Mouse (Mus musculus) heart, embryonic 14.5 days (tissue): Measurements from ENCODE around the gene Mrpl1. TPM values are rescaled to one million over a fixed set of nuclear protein-coding genes. Genes with fewer than 3 reads are reported as not detected.
A peak's percentile ranks its signal among the peaks of the same experiment; 100 is the strongest.

ENCODE experiments used
- ATAC-seq: fragments of 200-750 bp; cut with Nextera tagmentation; 2 replicates; pipeline ENCODE4 v1.8.0; 2017; ENCODE audit warnings: low read depth, moderate TSS enrichment; ENCODE audit not compliant: insufficient number of reproducible peaks, insufficient read depth, low FRiP score
- H3K27ac ChIP-seq, 2 experiments: fragments of 200-500 bp in 1 of 2; fragments of 300-500 bp in 1 of 2; sonication (generic) in 1 of 2; replicated peaks in 1 of 2; 2 replicates each; pipeline ENCODE4 v1.5.1; 2012 to 2014; ENCODE audit warnings: low read depth in 2 of 2, low read length in 2 of 2, control low read depth in 1 of 2, mild to moderate bottlenecking in 1 of 2, mixed read lengths in 1 of 2; ENCODE audit not compliant: control insufficient read depth in 1 of 2, insufficient read depth in 1 of 2
- H3K27me3 ChIP-seq: fragments of 300-500 bp; sonication (generic); 2 replicates; pipeline ENCODE4 v1.6.1; 2014; ENCODE audit warnings: mild to moderate bottlenecking, low read length, control low read depth; ENCODE audit not compliant: control insufficient read depth, insufficient read depth
- H3K36me3 ChIP-seq: fragments of 300-500 bp; sonication (generic); 2 replicates; pipeline ENCODE4 v1.6.1; 2014; ENCODE audit warnings: mild to moderate bottlenecking, control low read depth, low read length, mixed read lengths; ENCODE audit not compliant: control insufficient read depth, insufficient read depth
- H3K4me1 ChIP-seq, 2 experiments: fragments of 200-500 bp in 1 of 2; fragments of 300-500 bp in 1 of 2; sonication (generic) in 1 of 2; 2 replicates each; pipeline ENCODE4 v1.6.1; 2012 to 2014; ENCODE audit warnings: low read length in 2 of 2, control low read depth in 1 of 2, mixed read lengths in 1 of 2; ENCODE audit not compliant: control insufficient read depth in 2 of 2, insufficient read depth in 2 of 2
- H3K4me2 ChIP-seq: fragments of 300-500 bp; sonication (generic); 2 replicates; pipeline ENCODE4 v1.6.1; 2014; ENCODE audit warnings: mild to moderate bottlenecking, low read length
- H3K4me3 ChIP-seq, 2 experiments: fragments of 200-500 bp in 1 of 2; fragments of 300-500 bp in 1 of 2; sonication (generic) in 1 of 2; 2 replicates each; pipeline ENCODE4 v1.5.1; 2012 to 2014; ENCODE audit warnings: low read length in 2 of 2, mild to moderate bottlenecking in 2 of 2, control low read depth in 1 of 2, low read depth in 1 of 2, moderate library complexity in 1 of 2; ENCODE audit not compliant: control insufficient read depth in 1 of 2, insufficient read depth in 1 of 2
- H3K9ac ChIP-seq: fragments of 300-500 bp; sonication (generic); 2 replicates; pipeline ENCODE4 v1.6.1; 2014; ENCODE audit warnings: mild to moderate bottlenecking, low read length
- H3K9me3 ChIP-seq: fragments of 300-500 bp; sonication (generic); 2 replicates; pipeline ENCODE4 v1.6.1; 2016; ENCODE audit warnings: low read length, control low read depth; ENCODE audit not compliant: control insufficient read depth
- WGBS: fragments of 180-500 bp; shearing (Covaris S2); extraction: QIAGEN DNeasy Blood & Tissue Kit; methylation state at CpG from one replicate; pipeline ENCODE4 v1.1.7; 2014; 5-methylcytosine and 5-hydroxymethylcytosine counted together
- polyA plus RNA-seq: library from polyadenylated mRNA; unstranded; fragments of >200 nt; fragmentation: Nextera tagmentation; extraction: Ambion mirVana; gene quantifications from 2 replicates; pipeline ENCODE4 v1.2.1, GENCODE M21; 2014

The Mrpl1 gene
- polyA plus RNA-seq, 1 experiment from 2014 or later, result 22.6 TPM

DNA sequence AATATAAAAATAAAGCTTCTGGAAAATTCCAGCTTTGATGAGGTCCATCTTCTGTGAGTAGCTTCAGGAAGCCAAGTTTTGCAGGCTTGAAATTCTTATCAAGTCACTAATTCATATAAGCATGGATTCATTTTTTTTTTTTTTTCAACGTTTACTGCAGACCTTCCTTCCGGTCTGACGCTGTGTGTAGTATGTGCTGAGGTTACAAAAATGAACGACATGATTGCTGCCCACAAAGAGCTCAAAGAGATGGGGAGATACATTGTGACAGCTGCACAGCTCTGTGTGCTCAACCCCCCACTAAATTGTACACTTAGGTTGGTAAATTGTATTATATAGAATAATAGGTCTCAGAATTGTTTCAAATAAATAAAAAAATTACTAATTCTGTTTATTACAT lies 750 bp upstream of the Mrpl1 start:
- Histone ChIP-seq H3K4me2 (peak overlapping the region; percentile 84), H3K27ac (no peak overlapping the region)
- WGBS, result 68% methylated on average over 4 of the region's 4 CpGs

DNA sequence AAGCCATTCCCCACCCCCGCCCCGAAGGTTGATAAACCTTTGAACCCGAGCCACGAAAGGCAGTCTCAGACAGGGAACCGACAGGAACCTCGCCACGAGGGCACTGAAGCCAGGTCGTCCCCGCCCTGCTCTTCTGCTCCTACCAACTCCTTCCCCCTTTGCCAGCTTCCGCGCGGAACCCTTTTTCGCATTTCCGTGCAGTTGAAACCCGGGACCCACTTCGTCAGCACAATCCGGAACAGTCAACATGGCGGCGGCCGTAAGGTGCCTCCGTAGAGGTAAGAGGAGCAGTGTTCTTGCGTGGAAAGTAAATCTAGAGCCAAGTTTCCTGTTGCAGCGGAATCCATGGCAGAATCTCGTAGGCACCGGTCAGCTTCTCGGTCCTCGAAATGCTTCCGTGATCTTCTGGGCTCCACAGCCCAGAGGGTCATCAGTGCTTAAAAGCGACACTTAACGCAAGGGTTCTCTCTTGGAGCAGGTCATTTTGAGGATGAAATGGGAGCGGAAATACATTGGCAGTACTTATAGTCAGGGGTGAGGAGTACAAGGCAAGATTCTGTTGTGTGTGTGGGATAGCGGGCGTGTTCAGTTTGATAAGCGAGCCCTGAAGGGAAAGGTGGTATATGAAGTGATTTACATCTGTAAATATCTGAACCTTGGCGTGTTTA lies 757 bp downstream of the Mrpl1 start:
- H3K4me1 ChIP-seq, result peaks cover 3 to 22% of the 10 kb centered on the region in 2 experiments; a peak in 2 of 4 replicates
- WGBS, result under 1% methylated on average over 35 of the region's 35 CpGs
- H3K27me3 ChIP-seq, result no peaks in the 10 kb centered on the region
- ATAC-seq, result peak; percentile 96
- peaks cover 19% of the 10 kb centered on the region for H3K36me3 ChIP-seq
- H3K9me3 ChIP-seq, result no peaks in the 10 kb centered on the region
- H3K9ac ChIP-seq, result peak overlapping the region; percentile 89
- peak overlapping the region; percentile 84 for H3K4me2 ChIP-seq
- peak overlapping the region; percentile 67 to 84 for H3K4me3 ChIP-seq
- H3K27ac ChIP-seq, result peak overlapping the region; percentile 65 to 79

More for the DNA sequence above, 750 bp upstream of the Mrpl1 start:
- H3K36me3 ChIP-seq, result peaks cover 5% of the 10 kb centered on the region; the same call in 1 of the 2 replicates
- H3K4me3 ChIP-seq, result no peak overlapping the region
- H3K4me1 ChIP-seq, result peaks cover 3 to 22% of the 10 kb centered on the region in 2 experiments; a peak in 2 of 4 replicates
- no peak overlapping the region for H3K9ac ChIP-seq
- H3K27me3 ChIP-seq, result no peaks in the 10 kb centered on the region
- no peaks in the 10 kb centered on the region for H3K9me3 ChIP-seq
- ATAC-seq, result no peak

DNA sequence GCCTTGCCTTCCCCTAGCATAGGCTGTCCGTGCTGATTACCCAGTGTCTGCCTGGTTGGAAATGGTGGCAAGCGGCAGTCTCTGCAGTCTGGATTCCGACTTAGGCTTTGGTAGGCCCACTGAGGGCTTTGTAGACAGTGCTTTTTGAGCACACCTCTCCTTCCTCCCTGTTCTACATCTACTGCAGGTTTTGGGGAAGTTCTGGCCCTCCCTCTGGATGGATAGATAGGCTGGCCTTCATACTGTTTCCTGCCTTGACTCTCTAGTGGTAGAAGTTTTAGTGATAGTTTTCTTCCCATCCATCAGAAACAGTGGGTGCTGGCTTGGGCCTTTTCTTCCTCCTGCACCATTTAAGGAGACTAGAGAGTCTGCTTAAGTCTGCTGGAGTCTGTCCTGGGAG lies 9.4 kb downstream of the Mrpl1 start:
- Histone ChIP-seq H3K9me3 (no peaks in the 10 kb centered on the region), H3K36me3 (peaks cover 19% of the 10 kb centered on the region), H3K9ac (no peak overlapping the region), H3K27ac (no peak overlapping the region), H3K4me3 (no peak overlapping the region), H3K4me1 (peaks cover 2 to 12% of the 10 kb centered on the region in 2 experiments; a peak in 3 of 4 replicates), H3K4me2 (no peak overlapping the region), H3K27me3 (no peaks in the 10 kb centered on the region)
- ATAC-seq, result no peak
- WGBS, result 86% methylated on average over 3 of the region's 3 CpGs

DNA sequence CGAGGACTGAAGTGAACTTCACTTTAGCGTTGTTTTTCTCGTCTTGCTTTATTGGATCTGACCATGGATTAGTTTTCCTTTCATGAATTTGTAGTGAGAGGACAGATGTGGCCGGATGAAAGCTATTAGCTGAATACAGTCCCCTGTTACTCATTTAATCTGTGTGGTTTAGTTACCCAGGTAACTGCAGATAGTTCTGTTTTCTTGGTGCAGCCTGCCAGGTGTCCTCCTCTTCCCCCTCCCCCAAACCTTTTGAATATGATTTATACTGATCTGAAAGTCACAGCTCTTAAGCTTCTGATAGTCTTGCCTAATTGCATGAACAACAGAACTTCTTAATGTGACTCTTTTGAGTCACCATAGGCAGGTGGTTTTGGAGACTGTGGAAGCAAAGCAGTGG lies 10.2 kb downstream of the Mrpl1 start:
- 82% methylated on average over 4 of the region's 4 CpGs for WGBS
- no peak overlapping the region for H3K4me2 ChIP-seq

DNA sequence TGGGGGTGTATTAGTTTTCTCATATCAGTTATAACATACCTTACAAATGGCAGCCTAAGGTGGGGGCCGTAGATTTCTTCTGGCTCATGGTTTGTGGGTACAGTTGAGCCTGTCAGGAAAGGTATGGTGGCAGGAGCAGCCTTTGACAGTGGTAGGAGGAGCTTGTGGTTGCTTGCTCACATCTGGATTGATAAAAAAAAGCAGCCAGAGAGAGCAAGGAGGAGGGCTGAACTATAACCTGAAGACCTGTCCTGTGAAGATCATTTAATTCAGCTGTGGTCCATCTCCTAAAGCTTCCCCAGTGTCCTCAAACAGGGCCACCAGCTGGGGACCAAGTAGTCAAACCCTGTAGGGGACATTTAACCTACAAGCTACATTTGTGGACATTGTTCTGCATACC lies 12.0 kb downstream of the Mrpl1 start:
- 94% methylated on average over 1 of the region's 1 CpGs for WGBS

More for the DNA sequence above, 10.2 kb downstream of the Mrpl1 start:
- Histone ChIP-seq H3K9ac (no peak overlapping the region), H3K36me3 (peaks cover 19% of the 10 kb centered on the region), H3K9me3 (no peaks in the 10 kb centered on the region), H3K27ac (no peak overlapping the region), H3K4me1 (peaks cover 2 to 12% of the 10 kb centered on the region in 2 experiments; a peak in 3 of 4 replicates), H3K4me3 (no peak overlapping the region), H3K27me3 (no peaks in the 10 kb centered on the region)
- no peak for ATAC-seq

DNA sequence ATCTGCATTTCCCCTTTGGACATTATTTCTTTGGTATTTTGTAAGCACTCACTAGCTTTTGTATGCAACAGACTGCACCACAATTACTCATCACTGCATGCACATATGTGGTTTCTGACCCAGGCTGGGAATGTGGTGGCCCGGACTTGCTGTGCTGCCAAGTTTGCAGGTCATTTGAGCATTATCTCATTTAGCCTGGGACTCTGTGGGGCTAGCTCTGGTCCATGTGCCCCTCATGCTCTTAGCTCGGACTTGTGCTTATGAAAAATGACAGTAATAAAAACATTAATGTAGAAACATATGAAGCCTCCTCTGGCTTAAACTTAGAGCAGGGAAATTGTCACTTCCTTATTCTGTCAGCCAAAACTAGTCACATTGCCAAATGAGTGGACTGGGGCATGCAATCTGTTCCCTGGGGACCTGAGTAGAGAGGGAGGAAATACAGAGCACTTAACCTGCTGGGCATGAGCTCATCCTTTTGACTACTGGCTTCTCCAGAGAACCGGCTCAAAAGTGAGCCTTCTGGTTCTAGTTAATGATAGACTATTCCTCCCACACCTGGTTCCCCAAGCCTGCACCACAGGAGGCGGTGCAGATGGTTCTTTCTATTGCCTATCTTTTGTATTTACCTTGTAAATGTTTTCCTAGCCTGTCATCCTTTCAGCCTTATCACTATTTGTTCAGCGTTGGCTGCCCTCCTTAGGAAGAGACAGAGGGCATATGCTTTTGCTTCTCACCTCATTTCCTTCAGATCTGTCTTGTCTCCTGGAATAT lies 12.7 kb downstream of the Mrpl1 start:
- H3K4me1 ChIP-seq, result peaks cover 2 to 12% of the 10 kb centered on the region in 2 experiments; a peak in 3 of 4 replicates
- no peak overlapping the region for H3K9ac ChIP-seq
- no peaks in the 10 kb centered on the region for H3K27me3 ChIP-seq
- 42% methylated on average over 5 of the region's 5 CpGs for WGBS
- no peak; the same call in 1 of the 2 replicates for ATAC-seq
- no peak overlapping the region for H3K4me2 ChIP-seq
- peaks cover 25% of the 10 kb centered on the region for H3K36me3 ChIP-seq
- no peak overlapping the region for H3K4me3 ChIP-seq
- H3K9me3 ChIP-seq, result no peaks in the 10 kb centered on the region
- H3K27ac ChIP-seq, result peak overlapping the region in 1 of 2 experiments; percentile 38; a peak in 1 of 4 replicates

More for the DNA sequence above, 12.0 kb downstream of the Mrpl1 start:
- no peaks in the 10 kb centered on the region for H3K27me3 ChIP-seq
- no peak overlapping the region for H3K4me2 ChIP-seq
- peaks cover 20% of the 10 kb centered on the region for H3K36me3 ChIP-seq
- no peak overlapping the region for H3K4me3 ChIP-seq
- H3K9ac ChIP-seq, result no peak overlapping the region
- no peaks in the 10 kb centered on the region for H3K9me3 ChIP-seq
- no peak overlapping the region for H3K27ac ChIP-seq
- ATAC-seq, result no peak
- peaks cover 2 to 12% of the 10 kb centered on the region in 2 experiments; a peak in 3 of 4 replicates for H3K4me1 ChIP-seq

DNA sequence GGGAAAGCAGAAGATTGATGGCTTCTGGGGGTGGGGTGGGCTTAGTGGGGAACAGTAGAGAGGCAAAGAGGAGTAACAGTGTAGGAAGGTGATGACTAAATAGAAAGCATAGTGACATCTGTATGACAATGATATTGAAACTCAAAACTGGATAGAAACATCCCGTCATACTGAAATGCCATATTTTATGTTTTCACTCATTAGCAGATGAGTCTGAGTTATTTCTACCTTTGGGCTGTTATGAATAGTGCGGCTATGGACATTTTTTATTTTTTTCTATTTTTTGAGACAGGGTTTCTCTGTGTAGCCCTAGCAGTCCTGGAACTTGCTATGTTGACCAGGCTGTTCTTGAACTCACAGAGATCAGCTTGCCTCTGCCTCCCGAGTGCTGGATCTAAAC lies 13.7 kb downstream of the Mrpl1 start:
- H3K4me3 ChIP-seq, result no peak overlapping the region
- H3K27ac ChIP-seq, result no peak overlapping the region
- H3K9ac ChIP-seq, result no peak overlapping the region
- H3K36me3 ChIP-seq, result peaks cover 28% of the 10 kb centered on the region
- H3K4me2 ChIP-seq, result no peak overlapping the region
- no peaks in the 10 kb centered on the region for H3K9me3 ChIP-seq
- WGBS, result 97% methylated on average over 3 of the region's 3 CpGs
- H3K27me3 ChIP-seq, result no peaks in the 10 kb centered on the region
- no peak for ATAC-seq
- H3K4me1 ChIP-seq, result peaks cover 2 to 12% of the 10 kb centered on the region in 2 experiments; a peak in 3 of 4 replicates
